Mouse (Mus musculus): ENCODE data around the gene Epb41.

DNA sequence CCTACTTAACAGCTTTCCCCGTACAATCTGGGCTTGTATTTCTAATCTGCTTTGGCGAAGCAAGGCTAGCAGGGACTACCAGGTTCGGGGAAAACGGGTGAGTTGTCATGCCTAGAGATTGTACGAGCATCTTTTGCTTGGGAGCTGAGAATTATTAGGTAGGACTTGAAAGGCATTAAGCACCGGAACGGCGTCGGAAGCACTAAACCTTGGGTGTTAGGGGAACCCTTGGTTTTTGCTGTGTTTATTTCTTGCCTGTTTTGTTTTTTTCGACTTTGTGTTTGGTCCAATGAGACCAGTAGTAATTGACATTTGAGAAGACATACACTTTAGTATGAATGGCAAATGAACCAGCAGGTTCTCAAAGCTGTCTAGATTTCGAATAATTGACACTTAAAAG is 200.6 kb downstream of the Epb41 start:
- TF ChIP-seq CTCF (IDR thresholded peaks at IDR 0.05; ENCODE audit: control insufficient read depth, insufficient read depth, insufficient read length) (no peak), MAX (IDR thresholded peaks at IDR 0.05) (no peak), MYOD1 (IDR thresholded peaks at IDR 0.05; ENCODE audit: control insufficient read depth, insufficient read length, low read depth) (no peak), MYOG (IDR thresholded peaks at IDR 0.05; ENCODE audit: control insufficient read depth, extremely low read depth, insufficient read length) (no peak), USF1 (IDR thresholded peaks at IDR 0.05; ENCODE audit: low read depth) (no peak), CEBPB (IDR thresholded peaks at IDR 0.05; ENCODE audit: low read depth) (no peak), FOSL1 (IDR thresholded peaks at IDR 0.05; ENCODE audit: insufficient read depth, low read length, poor library complexity, severe bottlenecking) (no peak)

All from C2C12 (cell line).